ENCODE assay signal across 21 mouse cellular contexts in the genomic region with DNA sequence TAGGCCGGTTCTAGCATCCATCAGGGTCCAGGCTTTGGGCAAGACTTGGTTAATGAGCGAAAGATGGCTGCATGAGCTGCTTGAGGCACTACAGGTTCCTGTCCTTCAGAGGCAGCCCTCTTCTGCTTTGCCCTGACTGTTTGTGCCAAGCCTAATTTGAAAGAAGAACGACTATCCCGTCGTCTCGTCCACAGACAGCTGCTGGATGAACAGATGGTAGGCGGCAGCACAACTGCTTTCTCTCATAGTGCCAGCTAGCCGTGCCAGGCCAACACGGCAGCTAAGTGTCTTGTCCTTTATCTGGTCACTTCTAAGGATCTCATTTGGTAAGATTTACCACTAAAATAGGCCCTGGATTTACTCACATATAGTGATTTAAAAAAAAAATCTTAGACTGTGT. TPM values are rescaled to one million over a fixed set of nuclear protein-coding genes. Genes with fewer than 3 reads are reported as not detected.
DNase-seq lines count a peak whose midpoint lies in the region; ATAC-seq lines count a peak whose summit lies in the region.
"Had no signal": no experiment of that assay in that cellular context is flagged by ENCODE, and none has a peak within 500 bp of the region (broad histone marks: within the 10 kb centered on the region; RNA-seq: fewer than 3 reads in every experiment).

No protein-coding gene starts in this region.

- no peaks in the 10 kb centered on the region for H3K27me3 ChIP-seq in midbrain, embryonic 15.5 days (replicated peaks)
- H3K27me3 ChIP-seq in midbrain, embryonic 13.5 days, result peaks cover 19% of the 10 kb centered on the region
- H3K27me3 ChIP-seq in hindbrain, embryonic 15.5 days, result no peaks in the 10 kb centered on the region
- H3K27me3 ChIP-seq: embryonic facial prominence, embryonic 13.5 days; stomach, embryonic 15.5 days had no signal

- intact Hi-C loops in gastrocnemius, postnatal 14 days (cut with DNase I; ENCODE audit: low total_unique reads), result no loop called here

- H3K4me2 ChIP-seq in midbrain, embryonic 15.5 days, result no peak overlapping the region
- H3K4me2 ChIP-seq in midbrain, embryonic 13.5 days (replicated peaks), result no peak overlapping the region
- no peak overlapping the region for H3K4me2 ChIP-seq in hindbrain, embryonic 15.5 days
- H3K4me2 ChIP-seq: embryonic facial prominence, embryonic 13.5 days; forebrain, embryonic 13.5 days; heart, embryonic 11.5 days; lung, embryonic 14.5 days; stomach, embryonic 15.5 days had no signal

- no peak overlapping the region for H3K9ac ChIP-seq in midbrain, embryonic 15.5 days
- H3K9ac ChIP-seq in midbrain, embryonic 13.5 days (replicated peaks), result no peak overlapping the region
- H3K9ac ChIP-seq in hindbrain, embryonic 15.5 days, result no peak overlapping the region
- H3K9ac ChIP-seq: embryonic facial prominence, embryonic 13.5 days; forebrain, embryonic 13.5 days; liver, embryonic 14.5 days; lung, embryonic 14.5 days; stomach, embryonic 15.5 days had no signal

- 0 out of 2 replicates have a peak, but pooled peaks have one; percentile 24 for ATAC-seq in midbrain, embryonic 15.5 days (replicated peaks)
- ATAC-seq in midbrain, embryonic 13.5 days, result no peak
- peak; percentile 82 for ATAC-seq in hindbrain, embryonic 15.5 days (ENCODE audit: low FRiP score, low read depth)
- ATAC-seq: forebrain, embryonic 13.5 days; intestine, embryonic 16.5 days had no signal

- H3K36me3 ChIP-seq in midbrain, embryonic 15.5 days (replicated peaks), result peaks cover 3% of the 10 kb centered on the region; the same call in 1 of the 2 replicates
- H3K36me3 ChIP-seq in midbrain, embryonic 13.5 days, result peaks cover 10% of the 10 kb centered on the region
- peaks cover 10% of the 10 kb centered on the region; the same call in 1 of the 2 replicates for H3K36me3 ChIP-seq in hindbrain, embryonic 15.5 days
- H3K36me3 ChIP-seq: stomach, embryonic 15.5 days had no signal

- no peaks in the 10 kb centered on the region for H3K9me3 ChIP-seq in midbrain, embryonic 15.5 days
- H3K9me3 ChIP-seq in midbrain, embryonic 13.5 days, result no peaks in the 10 kb centered on the region
- H3K9me3 ChIP-seq in hindbrain, embryonic 15.5 days, result no peaks in the 10 kb centered on the region
- H3K9me3 ChIP-seq: embryonic facial prominence, embryonic 13.5 days; forebrain, embryonic 13.5 days; stomach, embryonic 15.5 days had no signal

- H3K4me3 ChIP-seq in midbrain, embryonic 15.5 days, result no peak overlapping the region
- H3K4me3 ChIP-seq in midbrain, embryonic 13.5 days (replicated peaks), result no peak overlapping the region
- no peak overlapping the region for H3K4me3 ChIP-seq in hindbrain, embryonic 15.5 days
- H3K4me3 ChIP-seq: embryonic facial prominence, embryonic 13.5 days; erythroblast, embryonic 14.5 days; forebrain, embryonic 13.5 days; stomach, embryonic 15.5 days had no signal

- H3K27ac ChIP-seq in midbrain, embryonic 15.5 days, result no peak overlapping the region
- no peak overlapping the region for H3K27ac ChIP-seq in midbrain, embryonic 13.5 days
- no peak overlapping the region for H3K27ac ChIP-seq in hindbrain, embryonic 15.5 days (replicated peaks)
- H3K27ac ChIP-seq: embryonic facial prominence, embryonic 13.5 days; forebrain, embryonic 13.5 days; liver, embryonic 14.5 days; stomach, embryonic 15.5 days had no signal

- WGBS in midbrain, embryonic 15.5 days, result 66% methylated on average over 9 of the region's 9 CpGs
- WGBS in midbrain, embryonic 13.5 days, result 76% methylated on average over 9 of the region's 9 CpGs
- 55% methylated on average over 9 of the region's 9 CpGs for WGBS in hindbrain, embryonic 15.5 days

- peak; percentile 43 to 55 for DNase-seq in cerebellum, postnatal 14 days
- no peak for DNase-seq in cerebellum, postnatal 36 days
- peak; percentile 23 for DNase-seq in gastrocnemius, postnatal 14 days
- no peak for DNase-seq in gastrocnemius, adult 8-10 months (ENCODE audit: low spot score in 2 of 2)
- no peak for DNase-seq in right cerebral cortex, adult 2 months (ENCODE audit: low spot score in 2 of 2)
- DNase-seq: adrenal gland, postnatal 10 days; cerebellum, adult 9-11 months; embryo, embryonic 11 days; kidney, postnatal 25 days; lung, embryonic 14.5 days; thymus, postnatal 25 days had no signal

- H3K4me1 ChIP-seq in midbrain, embryonic 15.5 days, result peaks cover 3% of the 10 kb centered on the region
- H3K4me1 ChIP-seq in midbrain, embryonic 13.5 days (replicated peaks), result peaks cover 4% of the 10 kb centered on the region
- H3K4me1 ChIP-seq in hindbrain, embryonic 15.5 days (replicated peaks), result peaks cover 3% of the 10 kb centered on the region; the same call in 1 of the 2 replicates
- H3K4me1 ChIP-seq: stomach, embryonic 15.5 days had no signal

RNA-seq across cellular contexts. Expression of a gene that starts 44.1 kb away (rescaled TPM):
- total RNA-seq in gastrocnemius, postnatal 14 days (2021), result 1 to 10 TPM; 7.2 to 8.3 TPM
- 1 to 10 TPM; 4.0 to 7.2 (median 6.5) TPM for total RNA-seq in gastrocnemius, adult 8-10 months (2022)
- 3.4 and 5.3 TPM in 2 replicates for polyA plus RNA-seq in midbrain, embryonic 15.5 days (2015; fragmentation: Nextera tagmentation; extraction: Ambion mirVana)
- polyA plus RNA-seq in midbrain, embryonic 13.5 days (2015; fragmentation: Nextera tagmentation; extraction: Ambion mirVana), result 5.8 and 7.7 TPM in 2 replicates
- 4.8 TPM in 2 replicates for polyA plus RNA-seq in hindbrain, embryonic 15.5 days (2015; fragmentation: Nextera tagmentation; extraction: Ambion mirVana)

Comparison
In these comparisons a context has a peak if more than half of its experiments do, and no peak if none do; other contexts are left out.
1. DNase-seq: peak in cerebellum, postnatal 14 days (2 of 2) and gastrocnemius, postnatal 14 days (single experiment); none in cerebellum, postnatal 36 days (0 of 2), gastrocnemius, adult 8-10 months (0 of 2) and right cerebral cortex, adult 2 months (0 of 2).